Mouse (Mus musculus) embryonic facial prominence, embryonic 12.5 days (tissue): ENCODE data around the gene Cyp4a12a. TPM values are rescaled to one million over a fixed set of nuclear protein-coding genes. Genes with fewer than 3 reads are reported as not detected.
"Not testable (repeated sequence)": the region's sequence is repeated elsewhere in the genome, so short reads cannot be mapped to it uniquely, and the experiment has no call there.

Experiments used
- ATAC-seq: fragments of 200-750 bp; cut with Nextera tagmentation; 2 replicates; pipeline ENCODE4 v1.8.0; 2017; ENCODE audit not compliant: insufficient number of reproducible peaks, insufficient read depth, low FRiP score, low TSS enrichment
- H3K27ac ChIP-seq: fragments of 300-500 bp; sonication (generic); 2 replicates; pipeline ENCODE4 v1.5.1; 2016; ENCODE audit warnings: mild to moderate bottlenecking
- H3K27me3 ChIP-seq: fragments of 300-500 bp; sonication (generic); 2 replicates; pipeline ENCODE4 v1.6.1; 2016; ENCODE audit warnings: mild to moderate bottlenecking, moderate library complexity
- H3K36me3 ChIP-seq: fragments of 300-500 bp; sonication (generic); 2 replicates; pipeline ENCODE4 v1.6.1; 2016; ENCODE audit warnings: mild to moderate bottlenecking
- H3K4me1 ChIP-seq: fragments of 300-500 bp; sonication (generic); 2 replicates; pipeline ENCODE4 v1.6.1; 2016
- H3K4me2 ChIP-seq: fragments of 300-500 bp; sonication (generic); replicated peaks from 2 replicates; pipeline ENCODE4 v1.6.1; 2016; ENCODE audit warnings: mild to moderate bottlenecking, moderate library complexity
- H3K4me3 ChIP-seq: fragments of 300-500 bp; sonication (generic); 2 replicates; pipeline ENCODE4 v1.5.1; 2016; ENCODE audit warnings: mild to moderate bottlenecking
- H3K9ac ChIP-seq: fragments of 300-500 bp; sonication (generic); 2 replicates; pipeline ENCODE4 v1.6.1; 2016; ENCODE audit warnings: mild to moderate bottlenecking, moderate library complexity
- H3K9me3 ChIP-seq: fragments of 300-500 bp; sonication (generic); 2 replicates; pipeline ENCODE4 v1.6.1; 2016; ENCODE audit warnings: mild to moderate bottlenecking, moderate library complexity
- WGBS: fragments of 180-500 bp; shearing (Covaris S2); methylation state at CpG from one replicate; pipeline ENCODE4 v1.1.7; 2016; 5-methylcytosine and 5-hydroxymethylcytosine counted together
- polyA plus RNA-seq: library from polyadenylated mRNA; unstranded; fragments of >200 nt; fragmentation: Nextera tagmentation; extraction: Ambion mirVana; gene quantifications from 2 replicates; pipeline ENCODE4 v1.2.1, GENCODE M21; 2016

The Cyp4a12a gene
- polyA plus RNA-seq = not detected in 2 replicates

- ATAC-seq, H3K9me3 ChIP-seq, H3K4me2 ChIP-seq, H3K27ac ChIP-seq, H3K4me1 ChIP-seq, H3K9ac ChIP-seq, H3K27me3 ChIP-seq, H3K4me3 ChIP-seq, H3K36me3 ChIP-seq: not testable (repeated sequence)
Observed at GRCm38 (mm10) chr4:115298746-115299145, at the start of gene Cyp4a12a. Gene Cyp4a12a, plus strand, starts transcription at chr4:115299046.

- not testable (repeated sequence) for ATAC-seq, H3K4me2 ChIP-seq, H3K9me3 ChIP-seq, H3K9ac ChIP-seq, H3K4me3 ChIP-seq, H3K36me3 ChIP-seq, H3K27ac ChIP-seq, H3K4me1 ChIP-seq, H3K27me3 ChIP-seq
- 82% methylated on average over 3 of the region's 4 CpGs for WGBS
Observed at GRCm38 (mm10) chr4:115264687-115265569, 33.9 kb upstream of the Cyp4a12a start.

GRCm38 (mm10) chr4:115278215-115278982 lies 20.4 kb upstream of the Cyp4a12a start:
- not testable (repeated sequence) for H3K9ac ChIP-seq, H3K27ac ChIP-seq, H3K36me3 ChIP-seq, H3K4me1 ChIP-seq, H3K4me3 ChIP-seq, H3K9me3 ChIP-seq, H3K27me3 ChIP-seq, ATAC-seq, H3K4me2 ChIP-seq
- 88% methylated on average over 2 of the region's 3 CpGs for WGBS

- Histone ChIP-seq H3K4me3 (peak overlapping the region; percentile 36; the same call in 1 of the 2 replicates), H3K9me3 (no peaks in the 10 kb centered on the region), H3K4me2 (peak overlapping the region; percentile 61), H3K4me1 (no peaks in the 10 kb centered on the region), H3K36me3 (no peaks in the 10 kb centered on the region), H3K27ac (no peak overlapping the region), H3K27me3 (no peaks in the 10 kb centered on the region), H3K9ac (no peak overlapping the region)
- 0 out of 2 replicates have a peak, but pooled peaks have one; percentile 6 for ATAC-seq
Observed at GRCm38 (mm10) chr4:115280342-115280741, 18.5 kb upstream of the Cyp4a12a start.

GRCm38 (mm10) chr4:115280779-115281178 lies 18.1 kb upstream of the Cyp4a12a start:
- H3K4me1 ChIP-seq = not testable (repeated sequence)

GRCm38 (mm10) chr4:115281231-115281767 lies 17.5 kb upstream of the Cyp4a12a start:
- ATAC-seq, H3K27ac ChIP-seq: not testable (repeated sequence)
- 18% methylated on average over 23 of the region's 23 CpGs for WGBS

More at GRCm38 (mm10) chr4:115280779-115281178, 18.1 kb upstream of the Cyp4a12a start:
- Histone ChIP-seq H3K4me2 (peak overlapping the region; percentile 61), H3K4me3 (peak overlapping the region; percentile 36)
- H3K9ac ChIP-seq, H3K27me3 ChIP-seq, H3K36me3 ChIP-seq, H3K27ac ChIP-seq, ATAC-seq, H3K9me3 ChIP-seq: not testable (repeated sequence)
- whole genome bisulfite sequencing = 23% methylated on average over 9 of the region's 10 CpGs

GRCm38 (mm10) chr4:115325722-115326121 lies 26.9 kb downstream of the Cyp4a12a start:
- not testable (repeated sequence) for ATAC-seq, H3K9me3 ChIP-seq, H3K27me3 ChIP-seq, H3K4me1 ChIP-seq, H3K36me3 ChIP-seq, H3K27ac ChIP-seq, H3K4me3 ChIP-seq, H3K4me2 ChIP-seq, H3K9ac ChIP-seq

More at GRCm38 (mm10) chr4:115281231-115281767, 17.5 kb upstream of the Cyp4a12a start:
- not testable (repeated sequence) for H3K9me3 ChIP-seq, H3K9ac ChIP-seq, H3K27me3 ChIP-seq, H3K4me1 ChIP-seq, H3K36me3 ChIP-seq
- peak overlapping the region; percentile 36 for H3K4me3 ChIP-seq
- H3K4me2 ChIP-seq = peak overlapping the region; percentile 61

- not testable (repeated sequence) for H3K27me3 ChIP-seq, H3K9ac ChIP-seq, ATAC-seq, H3K9me3 ChIP-seq, H3K4me2 ChIP-seq, H3K36me3 ChIP-seq, H3K4me1 ChIP-seq, H3K4me3 ChIP-seq, H3K27ac ChIP-seq
- WGBS = 87% methylated on average over 3 of the region's 3 CpGs
Observed at GRCm38 (mm10) chr4:115365624-115366023, 66.8 kb downstream of the Cyp4a12a start.

GRCm38 (mm10) chr4:115368067-115368466 lies 69.2 kb downstream of the Cyp4a12a start:
- H3K4me3 ChIP-seq, H3K27me3 ChIP-seq, H3K9ac ChIP-seq, H3K36me3 ChIP-seq, ATAC-seq, H3K4me1 ChIP-seq, H3K27ac ChIP-seq, H3K9me3 ChIP-seq, H3K4me2 ChIP-seq: not testable (repeated sequence)
